Mouse (Mus musculus): ENCODE results near the gene Wwc2.

GRCm38 (mm10) chr8:47810666-47811015 lies 180.1 kb downstream of the Wwc2 start:
- TF ChIP-seq POLR2A (IDR thresholded peaks at IDR 0.05; ENCODE audit: insufficient read length, low read depth) (no peak), CEBPB (IDR thresholded peaks at IDR 0.05; ENCODE audit: insufficient read depth, poor library complexity, severe bottlenecking) (no peak)

All from myocyte (in vitro differentiated cells).